Mouse (Mus musculus) kidney, postnatal 0 days (tissue): ENCODE measurements around the gene Pcbp4. TPM values are rescaled to one million over a fixed set of nuclear protein-coding genes. Genes with fewer than 3 reads are reported as not detected.

ENCODE experiments used
- ATAC-seq: fragments of 200-750 bp; cut with Nextera tagmentation; replicated peaks from 2 replicates; pipeline ENCODE4 v1.8.0; 2017; ENCODE audit warnings: low read depth, moderate number of reproducible peaks, moderate TSS enrichment, moderate library complexity; ENCODE audit not compliant: low FRiP score
- DNase-seq: peaks from one replicate; pipeline ENCODE4 v3.0.0-alpha.2; 2016; ENCODE audit warnings: low spot score
- H3K27ac ChIP-seq: fragments of 300-500 bp; sonication (generic); 2 replicates; pipeline ENCODE4 v1.5.1; 2014; ENCODE audit warnings: mild to moderate bottlenecking
- H3K27me3 ChIP-seq: fragments of 300-500 bp; sonication (generic); 2 replicates; pipeline ENCODE4 v1.6.1; 2014; ENCODE audit warnings: low read length, mixed read lengths; ENCODE audit not compliant: insufficient read depth
- H3K36me3 ChIP-seq: fragments of 300-500 bp; sonication (generic); 2 replicates; pipeline ENCODE4 v1.6.1; 2014; ENCODE audit warnings: low read length, mixed read lengths; ENCODE audit not compliant: insufficient read depth
- H3K4me1 ChIP-seq: fragments of 300-500 bp; sonication (generic); replicated peaks from 2 replicates; pipeline ENCODE4 v1.6.1; 2014; ENCODE audit warnings: antibody characterized with exemption, low read length, mixed read lengths; ENCODE audit not compliant: insufficient read depth
- H3K4me2 ChIP-seq: fragments of 300-500 bp; sonication (generic); 2 replicates; pipeline ENCODE4 v1.6.1; 2014; ENCODE audit warnings: mild to moderate bottlenecking, low read length, moderate library complexity, mixed read lengths
- H3K4me3 ChIP-seq: fragments of 300-500 bp; sonication (generic); replicated peaks from 2 replicates; pipeline ENCODE4 v1.5.1; 2014; ENCODE audit warnings: low read depth, low read length
- H3K9ac ChIP-seq: fragments of 300-500 bp; sonication (generic); 2 replicates; pipeline ENCODE4 v1.6.1; 2014; ENCODE audit warnings: low read depth, low read length
- H3K9me3 ChIP-seq: fragments of 300-500 bp; sonication (generic); replicated peaks from 2 replicates; pipeline ENCODE4 v1.6.1; 2016; ENCODE audit warnings: low read length, inconsistent platforms, mixed read lengths
- CTCF ChIP-seq: IDR thresholded peaks from 2 replicates; pipeline ENCODE4 v1.5.1; 2016; ENCODE audit warnings: antibody characterized with exemption, low read depth, mild to moderate bottlenecking, moderate library complexity
- WGBS: fragments of 180-500 bp; shearing (Covaris S2); extraction: QIAGEN DNeasy Blood & Tissue Kit; methylation state at CpG from one replicate; pipeline ENCODE4 v1.1.7; 2014; 5-methylcytosine and 5-hydroxymethylcytosine counted together
- polyA plus RNA-seq: library from polyadenylated mRNA; unstranded; fragments of >200 nt; fragmentation: Nextera tagmentation; extraction: Ambion mirVana; gene quantifications from 2 replicates; pipeline ENCODE4 v1.2.1, GENCODE M21; 2015

The Pcbp4 gene
- polyA plus RNA-seq, 1 experiment from 2014 or later = 78.6 TPM

DNA sequence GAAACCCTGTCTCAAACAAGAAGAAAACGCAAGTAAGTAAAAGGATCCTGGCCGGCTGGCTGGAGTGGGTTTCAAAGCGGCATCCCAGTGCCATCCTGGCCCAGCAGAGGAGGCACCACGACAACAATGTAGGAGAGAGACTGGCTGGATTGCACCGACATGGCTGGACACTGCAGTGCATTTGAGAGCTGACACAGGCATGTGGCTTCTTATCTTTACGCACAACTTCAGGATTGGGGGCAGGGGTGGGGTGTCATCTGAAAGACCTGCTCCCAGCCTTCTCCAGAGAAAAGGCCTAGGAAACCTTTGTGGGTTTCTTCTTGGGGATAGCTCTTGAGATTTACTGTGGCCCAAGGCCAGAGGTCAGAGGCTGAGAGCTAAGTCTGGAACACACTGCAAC is 41.4 kb upstream of the Pcbp4 start:
- 41% methylated on average over 6 of the region's 6 CpGs for WGBS
- no peak for TF ChIP-seq CTCF
- Histone ChIP-seq H3K4me1 (peaks cover 3% of the 10 kb centered on the region), H3K27ac (no peak overlapping the region), H3K4me2 (no peak overlapping the region), H3K9me3 (no peaks in the 10 kb centered on the region), H3K27me3 (no peaks in the 10 kb centered on the region), H3K4me3 (no peak overlapping the region), H3K9ac (no peak overlapping the region), H3K36me3 (no peaks in the 10 kb centered on the region)
- ATAC-seq = no peak
- DNase-seq = no peak

DNA sequence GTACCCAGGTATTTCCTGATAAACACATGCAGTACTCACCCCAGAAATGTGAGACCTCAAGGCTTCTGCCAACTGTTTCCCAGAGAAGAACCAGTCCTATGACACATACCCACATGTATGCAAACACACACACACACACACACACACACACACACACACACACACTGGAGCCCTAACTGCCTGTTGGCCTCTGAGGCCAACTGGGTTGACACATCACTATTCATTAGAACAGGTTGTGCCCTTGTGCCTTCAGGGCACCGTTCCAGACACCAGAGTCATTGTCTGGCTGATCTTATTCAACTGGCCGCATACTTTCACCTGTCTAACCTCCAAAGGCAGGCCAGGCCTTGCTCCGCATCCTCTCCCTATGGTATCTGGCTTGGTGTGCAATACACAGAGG is 40.9 kb upstream of the Pcbp4 start:
- Histone ChIP-seq H3K4me2 (no peak overlapping the region), H3K9ac (no peak overlapping the region), H3K4me1 (0 out of 2 replicates have a peak, but pooled peaks cover under 1% of the 10 kb centered on the region), H3K9me3 (no peaks in the 10 kb centered on the region), H3K4me3 (no peak overlapping the region), H3K36me3 (no peaks in the 10 kb centered on the region), H3K27me3 (no peaks in the 10 kb centered on the region), H3K27ac (no peak overlapping the region)
- WGBS = 46% methylated on average over 3 of the region's 3 CpGs
- DNase-seq (no peak), ATAC-seq (no peak)
- no peak for TF ChIP-seq CTCF

DNA sequence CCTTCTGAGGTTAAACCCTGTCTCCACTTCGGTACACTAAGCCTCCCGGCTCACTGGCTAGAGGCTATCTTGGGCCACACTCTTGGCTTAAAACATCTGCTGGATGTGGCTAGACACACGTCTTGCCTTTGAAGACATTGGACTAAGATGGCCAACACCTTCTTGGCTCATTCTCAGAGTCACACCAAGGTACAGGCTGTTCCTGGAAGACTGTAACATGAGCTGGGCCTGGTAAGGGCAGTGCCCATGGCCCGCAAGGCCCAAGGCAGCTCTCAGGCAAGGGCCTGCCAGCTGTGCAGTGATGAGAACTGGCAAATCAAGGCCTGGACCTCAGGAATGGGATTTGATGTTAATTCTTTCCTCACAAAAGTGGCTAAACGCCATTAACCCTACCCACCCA is 39.5 kb upstream of the Pcbp4 start:
- no peak overlapping the region for H3K27ac ChIP-seq
- H3K4me2 ChIP-seq = no peak overlapping the region
- H3K36me3 ChIP-seq = no peaks in the 10 kb centered on the region
- 56% methylated on average over 5 of the region's 5 CpGs for WGBS
- ATAC-seq (no peak; the same call in 1 of the 2 replicates), DNase-seq (peak; percentile 66)
- no peak for TF ChIP-seq CTCF
- H3K4me3 ChIP-seq = no peak overlapping the region
- H3K9me3 ChIP-seq = no peaks in the 10 kb centered on the region
- H3K4me1 ChIP-seq = peaks cover 14% of the 10 kb centered on the region; the same call in 1 of the 2 replicates
- H3K9ac ChIP-seq = no peak overlapping the region
- H3K27me3 ChIP-seq = no peaks in the 10 kb centered on the region

DNA sequence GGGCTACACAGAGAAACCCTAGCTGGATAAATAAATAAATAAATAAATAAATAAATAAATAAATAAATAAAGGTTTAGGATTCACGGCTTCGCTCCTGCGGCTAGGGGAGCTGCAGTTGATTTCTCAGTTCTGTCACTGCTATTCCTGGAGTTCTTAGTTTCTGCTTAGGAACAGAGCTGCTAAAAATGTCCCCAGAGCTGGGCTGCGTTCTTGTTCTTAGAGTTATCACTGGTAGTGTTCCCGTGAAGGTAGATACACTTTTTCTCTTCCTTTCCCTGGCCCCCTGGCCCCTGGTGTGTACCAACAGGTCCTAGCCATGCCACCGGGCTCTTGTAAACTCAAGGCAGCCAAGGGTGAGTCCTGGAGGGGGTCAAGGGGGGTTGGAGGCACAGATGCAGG is 36.3 kb upstream of the Pcbp4 start:
- H3K4me2 ChIP-seq = no peak overlapping the region
- H3K4me1 ChIP-seq = peaks cover 32% of the 10 kb centered on the region
- H3K36me3 ChIP-seq = no peaks in the 10 kb centered on the region
- WGBS = 86% methylated on average over 6 of the region's 6 CpGs
- H3K27ac ChIP-seq = no peak overlapping the region
- no peak for DNase-seq
- H3K27me3 ChIP-seq = no peaks in the 10 kb centered on the region
- H3K4me3 ChIP-seq = no peak overlapping the region
- no peak overlapping the region for H3K9ac ChIP-seq
- no peak for TF ChIP-seq CTCF
- ATAC-seq = no peak
- H3K9me3 ChIP-seq = no peaks in the 10 kb centered on the region

DNA sequence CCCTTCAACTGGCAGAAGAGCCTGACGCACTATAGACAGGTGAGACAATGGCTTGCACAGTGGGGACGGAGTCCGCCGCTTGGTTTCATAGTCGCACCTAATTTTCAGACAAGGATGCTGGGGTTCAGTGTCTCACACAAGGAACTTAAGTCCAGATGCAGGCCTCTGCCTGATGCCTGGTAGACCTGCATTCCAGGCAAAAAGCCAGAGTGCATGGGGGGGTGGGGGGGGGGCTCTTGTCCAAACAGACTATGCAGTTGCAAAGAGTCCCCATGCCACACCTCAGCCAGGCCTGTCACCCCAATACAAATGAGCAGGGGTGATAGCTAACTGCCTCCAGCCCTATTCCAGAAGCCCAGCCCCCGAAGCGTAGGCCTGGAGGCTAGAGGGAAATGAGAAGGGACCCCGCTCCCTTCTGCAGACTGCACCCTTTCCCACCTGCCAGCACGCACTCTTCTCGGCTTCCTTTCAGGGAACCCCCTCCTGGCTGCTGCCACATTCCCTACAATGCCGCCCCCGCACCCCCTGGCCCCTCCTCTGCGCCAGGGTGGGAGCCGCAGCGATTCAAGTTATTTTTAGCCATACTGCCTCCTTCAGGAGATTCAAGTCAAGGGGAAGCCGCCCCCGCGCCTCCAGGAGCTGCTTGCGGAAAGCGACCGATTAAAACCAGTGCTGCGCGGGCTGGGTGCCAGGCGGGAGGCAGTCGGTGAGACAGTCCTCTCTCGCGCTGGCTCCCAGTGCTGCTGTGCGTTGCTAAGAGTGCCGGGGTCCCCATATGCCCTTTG is 35.1 kb upstream of the Pcbp4 start:
- no peaks in the 10 kb centered on the region for H3K36me3 ChIP-seq
- peak overlapping the region; percentile 53 for H3K4me2 ChIP-seq
- H3K4me1 ChIP-seq = peaks cover 32% of the 10 kb centered on the region
- peak; percentile 94 for DNase-seq
- ATAC-seq = peak; percentile 31
- no peak overlapping the region for H3K9ac ChIP-seq
- H3K27ac ChIP-seq = no peak overlapping the region
- H3K9me3 ChIP-seq = no peaks in the 10 kb centered on the region
- H3K4me3 ChIP-seq = no peak overlapping the region
- WGBS = 15% methylated on average over 29 of the region's 29 CpGs
- TF ChIP-seq CTCF = peak; percentile 63
- no peaks in the 10 kb centered on the region for H3K27me3 ChIP-seq

DNA sequence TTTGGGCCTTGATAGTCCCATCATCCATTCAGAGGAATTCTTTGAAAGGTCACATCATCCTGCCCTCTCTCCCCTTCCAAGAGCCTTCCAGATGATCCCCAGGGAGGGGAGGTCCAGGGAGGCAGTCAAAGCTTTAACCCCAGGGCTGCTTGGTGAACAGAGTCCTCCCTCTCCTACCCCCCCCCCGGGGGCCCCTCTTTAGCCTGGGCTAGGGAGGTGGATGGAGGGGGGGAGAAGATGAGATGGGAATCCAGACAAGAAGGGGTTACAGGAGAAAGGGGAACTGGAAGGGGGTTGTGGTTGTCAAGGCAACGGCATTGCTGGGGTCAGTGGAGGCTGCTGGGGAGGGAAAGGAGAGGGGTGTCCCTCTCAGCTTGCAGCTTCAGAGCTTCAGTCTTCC is 32.5 kb upstream of the Pcbp4 start:
- H3K4me2 ChIP-seq = peak overlapping the region; percentile 37; the same call in 1 of the 2 replicates
- TF ChIP-seq CTCF = no peak
- 7% methylated on average over 2 of the region's 2 CpGs for WGBS
- H3K4me3 ChIP-seq = no peak overlapping the region
- H3K36me3 ChIP-seq = no peaks in the 10 kb centered on the region
- H3K27me3 ChIP-seq = no peaks in the 10 kb centered on the region
- peaks cover 32% of the 10 kb centered on the region for H3K4me1 ChIP-seq
- no peak for ATAC-seq
- no peaks in the 10 kb centered on the region for H3K9me3 ChIP-seq
- DNase-seq = peak; percentile 68
- H3K27ac ChIP-seq = no peak overlapping the region
- 0 out of 2 replicates have a peak overlapping the region, but pooled peaks have one; percentile 23 for H3K9ac ChIP-seq
